Mouse (Mus musculus) heart, embryonic 14.5 days (tissue): Measurements from ENCODE around the gene Cdk18. TPM values are rescaled to one million over a fixed set of nuclear protein-coding genes. Genes with fewer than 3 reads are reported as not detected.
"Not testable (repeated sequence)": the region's sequence is repeated elsewhere in the genome, so short reads cannot be mapped to it uniquely, and the experiment has no call there.

Experiments used
- ATAC-seq: fragments of 200-750 bp; cut with Nextera tagmentation; 2 replicates; pipeline ENCODE4 v1.8.0; 2017; ENCODE audit warnings: low read depth, moderate TSS enrichment; ENCODE audit not compliant: insufficient number of reproducible peaks, insufficient read depth, low FRiP score
- H3K27ac ChIP-seq, 2 experiments: fragments of 200-500 bp in 1 of 2; fragments of 300-500 bp in 1 of 2; sonication (generic) in 1 of 2; replicated peaks in 1 of 2; 2 replicates each; pipeline ENCODE4 v1.5.1; 2012 to 2014; ENCODE audit warnings: low read depth in 2 of 2, low read length in 2 of 2, control low read depth in 1 of 2, mild to moderate bottlenecking in 1 of 2, mixed read lengths in 1 of 2; ENCODE audit not compliant: control insufficient read depth in 1 of 2, insufficient read depth in 1 of 2
- H3K27me3 ChIP-seq: fragments of 300-500 bp; sonication (generic); 2 replicates; pipeline ENCODE4 v1.6.1; 2014; ENCODE audit warnings: mild to moderate bottlenecking, low read length, control low read depth; ENCODE audit not compliant: control insufficient read depth, insufficient read depth
- H3K36me3 ChIP-seq: fragments of 300-500 bp; sonication (generic); 2 replicates; pipeline ENCODE4 v1.6.1; 2014; ENCODE audit warnings: mild to moderate bottlenecking, control low read depth, low read length, mixed read lengths; ENCODE audit not compliant: control insufficient read depth, insufficient read depth
- H3K4me1 ChIP-seq, 2 experiments: fragments of 200-500 bp in 1 of 2; fragments of 300-500 bp in 1 of 2; sonication (generic) in 1 of 2; 2 replicates each; pipeline ENCODE4 v1.6.1; 2012 to 2014; ENCODE audit warnings: low read length in 2 of 2, control low read depth in 1 of 2, mixed read lengths in 1 of 2; ENCODE audit not compliant: control insufficient read depth in 2 of 2, insufficient read depth in 2 of 2
- H3K4me2 ChIP-seq: fragments of 300-500 bp; sonication (generic); 2 replicates; pipeline ENCODE4 v1.6.1; 2014; ENCODE audit warnings: mild to moderate bottlenecking, low read length
- H3K4me3 ChIP-seq, 2 experiments: fragments of 200-500 bp in 1 of 2; fragments of 300-500 bp in 1 of 2; sonication (generic) in 1 of 2; 2 replicates each; pipeline ENCODE4 v1.5.1; 2012 to 2014; ENCODE audit warnings: low read length in 2 of 2, mild to moderate bottlenecking in 2 of 2, control low read depth in 1 of 2, low read depth in 1 of 2, moderate library complexity in 1 of 2; ENCODE audit not compliant: control insufficient read depth in 1 of 2, insufficient read depth in 1 of 2
- H3K9ac ChIP-seq: fragments of 300-500 bp; sonication (generic); 2 replicates; pipeline ENCODE4 v1.6.1; 2014; ENCODE audit warnings: mild to moderate bottlenecking, low read length
- H3K9me3 ChIP-seq: fragments of 300-500 bp; sonication (generic); 2 replicates; pipeline ENCODE4 v1.6.1; 2016; ENCODE audit warnings: low read length, control low read depth; ENCODE audit not compliant: control insufficient read depth
- WGBS: fragments of 180-500 bp; shearing (Covaris S2); extraction: QIAGEN DNeasy Blood & Tissue Kit; methylation state at CpG from one replicate; pipeline ENCODE4 v1.1.7; 2014; 5-methylcytosine and 5-hydroxymethylcytosine counted together
- polyA plus RNA-seq: library from polyadenylated mRNA; unstranded; fragments of >200 nt; fragmentation: Nextera tagmentation; extraction: Ambion mirVana; gene quantifications from 2 replicates; pipeline ENCODE4 v1.2.1, GENCODE M21; 2014

Cdk18 gene
- polyA plus RNA-seq, 1 experiment from 2014 or later: 2.9 TPM

- Histone ChIP-seq H3K9me3 (0 out of 2 replicates have a peak, but pooled peaks cover 4% of the 10 kb centered on the region), H3K27ac (no peak overlapping the region), H3K36me3 (no peaks in the 10 kb centered on the region), H3K9ac (no peak overlapping the region), H3K4me3 (no peak overlapping the region), H3K4me2 (no peak overlapping the region), H3K4me1 (peaks cover 0 to 4% of the 10 kb centered on the region in 2 experiments; a peak in 2 of 4 replicates), H3K27me3 (peaks cover 4% of the 10 kb centered on the region)
- ATAC-seq: no peak
- WGBS: 51% methylated on average over 3 of the region's 3 CpGs
Measured at GRCm38 (mm10) chr1:132165859-132166258, 26.4 kb upstream of the Cdk18 start.

DNA sequence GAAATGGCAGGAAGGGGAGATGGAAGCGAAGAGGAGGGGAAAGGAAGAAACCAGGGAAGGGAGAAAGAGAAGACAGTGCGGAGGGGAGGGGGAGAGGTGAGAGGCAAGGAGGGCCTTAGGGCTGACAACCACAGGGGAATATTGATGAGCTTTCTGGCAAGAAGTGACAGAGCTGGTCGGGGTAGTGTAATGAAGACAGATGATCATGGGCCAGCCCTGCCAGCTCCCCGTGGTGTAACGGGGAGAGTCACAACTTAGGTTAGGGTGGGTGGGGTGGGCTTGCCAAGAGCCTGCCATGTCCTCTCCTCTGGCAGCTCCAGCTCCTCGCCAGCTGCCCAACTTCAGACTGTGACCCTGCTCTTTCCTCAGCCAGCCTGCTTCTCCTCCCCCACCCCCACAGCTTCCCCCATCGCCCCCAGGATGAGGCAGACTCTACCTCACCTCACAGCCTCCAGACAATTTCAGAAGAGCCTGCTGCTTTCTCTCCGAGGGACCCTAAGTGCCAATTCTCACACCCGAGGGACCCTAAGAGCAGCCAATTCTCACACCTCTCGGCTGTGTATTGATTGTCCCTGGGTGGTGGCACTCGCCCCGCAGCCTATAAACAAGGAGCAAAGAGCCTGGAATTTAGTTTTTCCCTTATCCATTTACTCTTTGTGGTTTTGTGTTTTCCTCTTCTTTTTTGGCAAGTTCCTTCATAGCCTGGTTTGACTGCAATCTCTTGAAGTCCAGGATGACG, 25.5 kb upstream of the Cdk18 start:
- H3K4me3 ChIP-seq: no peak overlapping the region
- no peaks in the 10 kb centered on the region for H3K36me3 ChIP-seq
- H3K27ac ChIP-seq: no peak overlapping the region
- H3K27me3 ChIP-seq: peaks cover 8% of the 10 kb centered on the region
- H3K4me1 ChIP-seq: peaks cover 0 to 4% of the 10 kb centered on the region in 2 experiments; a peak in 2 of 4 replicates
- no peak overlapping the region for H3K9ac ChIP-seq
- H3K9me3 ChIP-seq: 0 out of 2 replicates have a peak, but pooled peaks cover 4% of the 10 kb centered on the region
- no peak overlapping the region for H3K4me2 ChIP-seq
- 23% methylated on average over 13 of the region's 13 CpGs for WGBS
- ATAC-seq: no peak

DNA sequence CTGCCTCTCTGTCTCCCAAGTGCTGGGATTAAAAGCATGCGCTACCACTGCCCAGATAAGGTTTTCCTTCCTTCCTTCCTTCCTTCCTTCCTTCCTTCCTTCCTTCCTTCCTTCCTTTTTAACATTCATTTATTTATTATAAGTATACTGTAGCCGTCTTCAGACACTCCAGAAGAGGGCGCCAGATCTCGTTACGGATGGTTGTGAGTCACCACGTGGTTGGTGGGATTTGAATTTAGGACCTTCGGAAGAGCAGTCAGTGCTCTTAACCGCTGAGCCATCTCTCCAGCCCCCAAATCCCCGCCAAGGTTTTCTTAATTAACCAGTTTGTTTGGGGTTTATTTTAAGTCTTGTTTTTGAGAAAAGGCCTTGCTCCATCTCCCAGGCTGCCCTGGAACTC, 23.1 kb upstream of the Cdk18 start:
- not testable (repeated sequence) for H3K9ac ChIP-seq, H3K27ac ChIP-seq, H3K4me2 ChIP-seq, H3K4me1 ChIP-seq, H3K36me3 ChIP-seq, H3K9me3 ChIP-seq, H3K4me3 ChIP-seq, ATAC-seq
- peaks cover 26% of the 10 kb centered on the region for H3K27me3 ChIP-seq
- WGBS: 49% methylated on average over 9 of the region's 9 CpGs

- no peak overlapping the region for H3K4me2 ChIP-seq
- peaks cover 0 to 4% of the 10 kb centered on the region in 2 experiments for H3K4me1 ChIP-seq
- no peak for ATAC-seq
- H3K27ac ChIP-seq: no peak overlapping the region
- no peak overlapping the region for H3K4me3 ChIP-seq
- 0 out of 2 replicates have a peak, but pooled peaks cover 4% of the 10 kb centered on the region for H3K9me3 ChIP-seq
- H3K27me3 ChIP-seq: peaks cover 28% of the 10 kb centered on the region
- H3K9ac ChIP-seq: no peak overlapping the region
- no peaks in the 10 kb centered on the region for H3K36me3 ChIP-seq
- WGBS: 62% methylated on average over 7 of the region's 7 CpGs
Measured at GRCm38 (mm10) chr1:132161211-132161880, 21.9 kb upstream of the Cdk18 start.

GRCm38 (mm10) chr1:132159681-132160080, 20.2 kb upstream of the Cdk18 start:
- Histone ChIP-seq H3K9ac (no peak overlapping the region), H3K27me3 (peaks cover 28% of the 10 kb centered on the region), H3K9me3 (no peaks in the 10 kb centered on the region), H3K4me2 (no peak overlapping the region), H3K36me3 (no peaks in the 10 kb centered on the region), H3K27ac (no peak overlapping the region), H3K4me3 (no peak overlapping the region), H3K4me1 (peaks cover 0 to 4% of the 10 kb centered on the region in 2 experiments)
- no peak for ATAC-seq
- WGBS: 64% methylated on average over 4 of the region's 4 CpGs

GRCm38 (mm10) chr1:132158741-132159140, 19.3 kb upstream of the Cdk18 start:
- H3K4me3 ChIP-seq: no peak overlapping the region
- H3K9me3 ChIP-seq: no peaks in the 10 kb centered on the region
- no peak overlapping the region for H3K27ac ChIP-seq
- ATAC-seq: no peak
- H3K4me2 ChIP-seq: no peak overlapping the region
- H3K4me1 ChIP-seq: peaks cover 3 to 6% of the 10 kb centered on the region in 2 experiments; a peak in 3 of 4 replicates
- WGBS: 34% methylated on average over 2 of the region's 2 CpGs
- no peak overlapping the region for H3K9ac ChIP-seq
- peaks cover 28% of the 10 kb centered on the region for H3K27me3 ChIP-seq
- no peaks in the 10 kb centered on the region for H3K36me3 ChIP-seq

DNA sequence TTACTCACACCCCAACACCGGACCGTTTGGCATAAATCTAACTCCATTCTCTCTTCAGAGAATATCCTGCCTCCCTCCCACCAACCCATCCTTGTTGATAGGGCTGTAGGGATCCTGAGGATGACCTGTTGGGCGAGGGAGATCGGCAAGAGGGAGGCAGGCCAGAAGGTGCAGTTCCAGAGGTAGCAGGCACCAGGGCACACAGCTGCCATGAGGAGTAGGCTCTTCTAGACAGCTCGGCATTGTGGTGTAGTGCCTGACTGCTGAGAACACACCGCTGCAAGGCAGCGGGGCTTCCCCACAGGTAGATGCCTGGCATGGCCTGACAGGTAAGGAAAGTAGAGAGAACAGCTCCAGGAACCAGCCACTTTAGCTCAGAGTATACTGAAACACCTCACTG, 18.3 kb upstream of the Cdk18 start:
- H3K9me3 ChIP-seq: no peaks in the 10 kb centered on the region
- no peak overlapping the region for H3K9ac ChIP-seq
- no peak overlapping the region for H3K27ac ChIP-seq
- peaks cover 6 to 12% of the 10 kb centered on the region in 2 experiments; a peak in 3 of 4 replicates for H3K4me1 ChIP-seq
- 23% methylated on average over 7 of the region's 7 CpGs for WGBS
- peak overlapping the region; percentile 42 for H3K4me2 ChIP-seq
- H3K27me3 ChIP-seq: peaks cover 28% of the 10 kb centered on the region
- no peaks in the 10 kb centered on the region for H3K36me3 ChIP-seq
- no peak for ATAC-seq
- no peak overlapping the region for H3K4me3 ChIP-seq
